Mouse (Mus musculus) adrenal gland, adult 18-20 months (tissue): ENCODE measurements around the gene S100a1. TPM values are rescaled to one million over a fixed set of nuclear protein-coding genes. Genes with fewer than 3 reads are reported as not detected.
A peak's percentile ranks its signal among the peaks of the same experiment; 100 is the strongest.

Source experiments
- DNase-seq, 2 experiments: peaks; one replicate each; pipeline ENCODE4 v3.0.0; 2021 to 2022; ENCODE audit warnings: low spot score in 2 of 2
- long read RNA-seq, 2 experiments: library from polyadenylated mRNA; stranded (forward); transcript quantifications; one replicate each; pipeline ENCODE4 v2.0.0; 2021
- total RNA-seq, 2 experiments: library from RNA; stranded (reverse); gene quantifications; 1 replicate in 1 of 2; 2 replicates in 1 of 2; pipeline ENCODE4 v1.2.3; 2021

Gene S100a1
- total RNA-seq = 100 to 1,000 TPM; 141 to 298 TPM
- long read RNA-seq, experiment 1, transcript S100a1-201 (3 exons, 677 nt) = major isoform, 54 of 55 reads
- long read RNA-seq, experiment 1, partial matches to known transcripts = 1 of 55 reads
- long read RNA-seq, experiment 1, other reads (novel, unspliced or antisense) = 0 of 55 reads
- long read RNA-seq, experiment 2, transcript S100a1-201 (3 exons, 677 nt) = major isoform, 122 of 131 reads
- long read RNA-seq, experiment 2, partial matches to known transcripts = 7 of 131 reads
- long read RNA-seq, experiment 2, other reads (novel, unspliced or antisense) = 0 of 131 reads

DNA sequence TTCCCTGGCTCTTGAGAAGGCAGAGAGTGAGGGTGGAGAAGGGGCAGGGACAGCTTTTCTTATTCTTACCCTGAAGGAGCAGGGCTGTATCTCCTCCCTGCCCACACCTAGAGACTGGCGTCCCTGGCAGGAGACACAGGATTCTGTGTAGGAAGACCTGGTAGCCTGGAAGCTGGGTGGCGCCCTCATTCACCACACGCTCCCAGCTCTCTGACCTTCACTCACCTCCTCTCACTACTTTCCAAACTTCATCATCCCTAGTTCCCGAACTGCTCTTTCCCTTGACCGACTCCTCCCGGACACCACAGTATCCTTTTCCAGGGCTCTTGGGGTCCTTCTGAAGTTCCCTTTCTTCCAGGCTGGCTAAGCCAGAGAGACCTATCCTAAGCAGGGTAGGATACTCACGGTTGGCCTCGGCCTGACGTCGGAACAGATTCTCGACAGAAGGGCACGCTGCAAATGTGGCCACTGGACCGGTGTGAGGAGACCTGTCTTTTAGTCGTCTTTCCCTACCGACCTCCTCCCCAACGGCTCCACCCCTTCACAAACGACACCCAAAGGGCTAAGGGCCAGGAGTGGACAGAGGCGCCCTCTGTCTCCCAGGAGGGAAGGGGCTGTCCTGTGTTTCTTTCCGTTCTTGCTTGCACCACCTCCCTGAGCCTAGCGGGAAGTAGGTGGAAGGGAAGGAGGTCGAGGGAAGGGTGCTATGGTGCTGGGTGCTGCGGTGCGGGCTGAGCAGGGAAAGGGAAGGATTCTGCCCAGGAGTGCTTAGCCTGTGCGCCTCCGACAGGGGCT, at the start of gene S100a1, which contains the start of gene S100a13:
Gene S100a1 (minus strand): TSS at position 597 of the 795 bp plus-strand sequence.
Gene S100a13 (plus strand): TSS at position 640 of the 795 bp plus-strand sequence.
- peak; percentile 63 to 68 for DNase-seq

DNA sequence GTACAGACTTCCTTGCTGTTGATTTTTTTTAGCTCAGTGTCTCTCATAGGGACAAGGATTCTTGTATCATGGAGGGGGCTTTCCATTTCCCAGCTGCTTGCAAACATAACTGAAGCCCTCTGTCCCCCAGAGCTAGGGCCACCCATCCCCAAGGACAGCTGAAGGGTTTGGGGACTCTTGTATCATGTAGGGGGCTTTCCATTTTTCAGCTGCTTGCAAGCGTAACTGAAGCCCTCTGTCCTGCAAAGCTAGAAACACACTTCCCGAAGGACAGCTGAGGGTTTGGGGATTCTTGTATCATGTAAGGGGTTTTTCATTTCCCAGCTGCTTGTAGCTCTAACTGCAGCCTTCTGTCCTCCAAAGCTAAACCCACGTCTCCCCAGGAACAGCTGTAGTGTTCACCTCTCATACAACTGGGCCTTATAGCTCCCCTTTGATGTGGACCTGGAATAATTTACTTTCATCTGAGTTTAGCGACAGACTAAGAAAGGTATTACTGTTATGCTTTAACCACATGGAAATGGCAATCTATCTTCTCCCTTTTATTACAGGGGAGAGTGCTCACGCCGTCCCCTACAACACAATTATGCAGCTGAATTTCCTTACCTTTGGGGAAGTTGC, 45.9 kb upstream of the S100a1 start, which contains the start of gene S100a3:
Gene S100a3 (plus strand): TSS at position 571 of the 621 bp plus-strand sequence.
- no peak for DNase-seq

DNA sequence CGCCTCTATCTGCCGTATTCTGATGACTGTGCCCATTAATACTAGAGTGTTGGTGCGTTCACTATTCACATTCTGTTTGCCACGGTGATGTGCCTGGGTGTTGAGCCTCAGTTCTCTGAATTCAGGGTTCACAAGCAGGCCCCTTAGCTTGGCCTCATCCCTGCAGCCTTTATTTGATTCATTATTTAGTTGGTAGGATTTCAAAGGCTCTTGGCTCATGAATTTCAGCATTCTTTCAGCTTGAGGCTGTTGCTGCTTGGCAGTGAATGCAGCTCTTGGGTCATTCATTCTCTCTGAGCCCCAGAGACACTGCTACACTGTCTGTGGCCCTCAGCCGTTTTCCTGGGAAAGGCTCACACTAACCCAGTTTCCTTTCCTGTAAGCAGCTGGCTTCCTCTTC, 41.8 kb upstream of the S100a1 start:
- no peak for DNase-seq

DNA sequence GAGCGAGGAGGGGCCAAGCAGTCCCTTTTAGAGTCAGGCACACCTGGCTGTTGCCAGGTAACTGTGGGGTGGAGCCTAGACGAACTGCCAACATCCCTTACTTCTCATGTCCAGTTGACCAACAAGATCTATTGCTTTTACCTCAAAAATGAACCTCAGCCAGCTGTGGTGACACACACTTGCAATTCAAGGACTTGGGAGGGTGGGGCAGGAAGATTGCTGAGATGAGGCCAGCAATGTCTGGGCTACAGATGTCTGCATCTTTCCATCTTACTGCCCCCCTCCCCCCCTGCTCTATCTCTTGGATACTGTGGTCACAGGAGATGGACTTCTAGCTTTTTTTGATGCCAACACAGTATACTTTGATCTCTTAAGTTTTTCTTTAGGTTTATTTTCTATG, 38.0 kb upstream of the S100a1 start:
- DNase-seq = no peak

DNA sequence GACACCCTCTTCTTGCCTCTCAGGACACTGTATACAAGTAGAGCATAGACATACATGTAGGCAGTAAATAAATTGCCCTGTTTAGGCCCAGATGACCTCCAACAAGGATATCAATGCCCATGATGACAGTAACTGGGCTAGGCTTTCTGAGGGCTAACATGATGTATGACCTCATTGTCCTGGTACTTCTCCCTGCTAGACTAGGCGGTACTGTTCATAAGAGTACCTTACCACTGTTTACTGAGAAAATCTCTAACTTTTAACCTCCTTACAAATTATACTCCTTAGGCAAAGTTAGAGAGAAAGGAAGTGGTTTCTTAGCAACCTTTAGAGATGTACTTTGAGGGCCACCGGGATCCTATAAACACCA, 36.2 kb upstream of the S100a1 start:
- DNase-seq = no peak

DNA sequence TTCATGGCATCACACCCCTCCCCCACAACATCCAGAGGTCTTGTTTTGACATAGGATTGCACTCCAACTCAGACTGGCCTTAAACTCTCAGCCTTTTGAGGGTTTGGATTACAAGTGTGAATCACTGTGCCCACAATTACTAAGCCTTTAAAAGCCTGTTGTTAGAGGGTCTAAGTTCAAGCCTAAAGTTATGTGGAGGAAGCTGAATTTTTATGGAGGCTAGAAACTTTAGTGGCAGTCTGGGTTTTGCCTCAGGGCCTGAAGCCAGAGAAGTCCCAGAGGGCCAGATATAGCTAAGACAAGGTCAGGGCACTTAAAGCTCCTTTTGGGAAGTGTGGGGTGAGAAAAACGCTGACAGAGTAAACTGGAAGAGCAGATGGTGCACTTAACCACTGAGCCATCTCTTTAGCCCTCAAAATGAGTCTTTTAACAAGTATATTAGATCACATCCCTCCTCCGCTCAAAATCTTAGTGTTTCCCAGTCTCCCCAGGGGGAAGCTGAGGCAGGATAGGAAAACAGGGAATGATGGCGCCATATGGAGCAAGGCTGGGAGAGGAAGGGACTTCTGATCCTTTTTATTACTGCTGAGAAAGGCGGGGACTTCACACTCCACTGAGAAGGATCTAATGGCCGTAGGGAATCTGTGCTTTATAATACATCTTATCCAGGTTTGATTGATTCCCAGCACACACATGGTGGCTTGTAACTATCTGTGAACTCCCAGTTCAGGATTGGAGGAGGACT, 35.7 kb upstream of the S100a1 start:
- DNase-seq = no peak

DNA sequence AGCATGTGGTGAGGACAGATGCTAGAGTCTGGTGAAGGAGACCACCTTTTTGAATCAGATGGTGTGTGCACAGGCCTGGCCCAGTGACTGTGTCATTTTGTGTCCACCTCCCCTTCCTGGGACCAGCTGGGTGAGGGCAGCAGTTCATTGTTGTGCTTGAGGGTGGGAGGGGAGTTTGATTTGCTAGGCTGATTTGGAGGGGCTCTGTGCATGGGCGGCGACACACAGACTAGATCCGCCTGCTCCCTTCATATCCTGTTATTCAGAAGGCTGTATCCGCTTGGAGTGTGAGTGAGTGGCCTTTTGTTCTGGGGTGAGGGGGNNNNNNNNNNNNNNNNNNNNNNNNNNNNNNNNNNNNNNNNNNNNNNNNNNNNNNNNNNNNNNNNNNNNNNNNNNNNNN, 26.7 kb upstream of the S100a1 start:
- no peak for DNase-seq

DNA sequence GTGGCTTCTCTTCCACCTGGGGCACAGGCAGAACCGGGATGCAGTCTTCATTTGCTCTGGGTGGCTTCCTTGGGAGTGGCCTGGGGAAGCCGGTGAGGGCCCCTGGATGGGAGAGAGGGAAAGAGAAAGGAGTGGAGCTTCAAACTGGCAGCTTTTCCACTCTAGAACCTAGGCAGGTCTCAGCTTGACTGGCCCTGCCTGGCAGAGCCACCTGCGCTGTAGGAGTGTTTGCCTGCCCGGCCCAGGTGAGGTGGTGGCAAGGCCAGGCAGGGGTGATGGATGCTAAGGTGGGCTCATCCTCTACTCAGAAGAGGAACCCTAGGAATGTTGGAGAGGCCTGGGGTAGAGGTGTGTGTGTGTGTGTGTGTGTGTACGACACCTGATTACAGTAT, 23.7 kb upstream of the S100a1 start:
- no peak for DNase-seq

DNA sequence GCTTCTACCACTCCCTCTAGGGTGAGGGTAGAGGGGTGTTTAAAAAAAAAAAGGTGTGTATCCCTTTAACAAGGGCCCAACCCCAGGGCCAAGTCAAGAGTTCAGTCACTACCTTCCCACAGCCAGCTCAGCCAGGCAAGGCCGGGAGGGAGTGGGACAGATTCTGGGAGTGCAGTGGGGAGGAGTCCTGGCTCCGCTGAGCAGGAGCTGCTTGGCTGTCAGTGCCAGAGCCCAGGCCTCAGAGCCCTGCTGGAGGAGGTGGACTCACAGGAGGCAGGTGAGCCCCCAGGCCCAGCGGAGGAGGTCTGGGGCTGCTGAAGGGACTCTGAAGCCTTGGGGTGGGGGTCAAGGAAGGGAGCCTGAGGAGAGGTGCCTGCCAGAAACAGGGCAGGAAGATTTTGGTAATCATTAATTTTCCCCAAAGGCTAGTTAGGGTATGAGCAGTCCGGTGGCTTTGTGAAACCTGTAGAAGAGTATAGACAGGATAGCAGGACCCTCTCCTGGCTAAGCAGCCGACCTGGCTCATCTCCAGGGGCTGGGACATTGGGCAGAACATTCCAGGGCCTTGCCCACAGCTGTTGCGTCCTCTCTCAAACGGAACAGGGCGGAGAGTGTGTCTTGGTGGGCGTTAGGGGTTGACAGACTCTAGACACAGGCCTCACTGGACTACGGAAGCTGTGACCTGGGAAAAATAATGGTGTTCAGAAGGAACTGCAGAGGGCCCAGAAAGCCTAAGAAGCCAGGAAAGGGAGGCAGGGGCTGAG, 23.1 kb upstream of the S100a1 start, which contains the start of gene S100a16:
Gene S100a16 (plus strand): TSS at position 114 of the 764 bp plus-strand sequence.
- DNase-seq = peak; percentile 51 to 55

DNA sequence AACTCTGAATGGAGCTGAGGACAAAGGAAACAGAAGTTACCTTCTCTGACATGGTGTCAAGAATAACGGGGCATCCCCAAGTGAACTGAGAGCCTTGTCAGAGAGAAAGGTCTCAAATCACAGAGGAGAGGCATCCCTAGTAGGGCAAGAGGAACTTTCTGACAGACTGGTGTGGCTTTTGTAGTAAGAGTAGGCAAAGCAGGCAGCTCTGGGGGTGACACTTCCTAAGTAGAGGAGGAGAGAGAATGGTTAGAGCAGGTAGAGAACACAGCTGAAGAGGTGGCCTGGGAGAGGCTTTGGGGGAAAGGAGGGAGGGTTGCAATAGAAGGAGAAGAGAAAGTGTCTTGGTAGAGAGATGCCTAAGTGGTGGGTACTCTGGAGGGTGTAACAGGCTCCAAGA, 21.3 kb upstream of the S100a1 start:
- DNase-seq = no peak

DNA sequence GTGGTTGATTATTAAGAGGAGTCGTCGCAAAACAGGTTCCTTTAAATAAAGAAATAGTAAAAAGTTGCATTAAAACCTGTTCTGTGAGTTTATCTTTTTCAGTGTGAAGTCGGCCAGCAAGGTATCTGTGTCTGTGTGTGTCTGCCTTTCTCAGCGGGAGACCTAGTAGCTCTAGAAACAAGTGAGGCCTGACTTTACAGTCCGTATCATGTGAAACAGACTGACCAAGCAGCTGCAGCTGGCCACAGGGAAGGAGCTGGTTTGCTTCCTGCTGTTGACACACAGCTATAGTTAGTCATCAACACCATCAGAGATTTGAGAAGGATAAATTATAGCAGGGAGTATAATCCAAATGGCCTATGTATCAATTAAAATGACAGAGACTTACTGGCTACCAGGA, 17.5 kb upstream of the S100a1 start:
- DNase-seq = no peak

DNA sequence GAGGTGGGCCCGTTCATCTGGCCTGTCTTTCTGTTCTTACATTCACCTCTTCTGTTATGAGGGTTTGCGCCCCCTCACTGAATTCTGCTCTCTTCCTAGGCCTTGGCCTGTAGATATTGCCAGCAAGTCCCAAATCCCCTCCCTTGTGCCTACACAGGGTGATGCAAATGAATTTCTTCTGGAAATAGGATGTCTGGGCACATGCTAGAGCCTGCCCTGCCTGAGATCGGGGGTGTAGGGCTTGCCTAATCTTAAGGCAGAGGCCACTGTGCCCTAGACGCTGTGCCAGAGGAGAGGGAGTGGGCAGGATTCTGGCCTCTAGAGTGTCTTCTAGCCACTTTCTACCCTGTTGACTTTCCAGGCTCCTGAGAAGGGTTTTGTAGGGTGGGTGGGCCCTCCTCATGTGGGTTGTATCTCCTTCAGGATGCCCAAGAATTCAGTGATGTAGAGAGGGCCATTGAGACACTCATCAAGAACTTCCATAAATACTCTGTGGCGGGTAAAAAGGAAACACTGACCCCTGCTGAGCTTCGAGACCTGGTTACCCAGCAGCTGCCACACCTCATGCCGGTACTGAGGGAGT, 13.2 kb upstream of the S100a1 start:
- DNase-seq = no peak

DNA sequence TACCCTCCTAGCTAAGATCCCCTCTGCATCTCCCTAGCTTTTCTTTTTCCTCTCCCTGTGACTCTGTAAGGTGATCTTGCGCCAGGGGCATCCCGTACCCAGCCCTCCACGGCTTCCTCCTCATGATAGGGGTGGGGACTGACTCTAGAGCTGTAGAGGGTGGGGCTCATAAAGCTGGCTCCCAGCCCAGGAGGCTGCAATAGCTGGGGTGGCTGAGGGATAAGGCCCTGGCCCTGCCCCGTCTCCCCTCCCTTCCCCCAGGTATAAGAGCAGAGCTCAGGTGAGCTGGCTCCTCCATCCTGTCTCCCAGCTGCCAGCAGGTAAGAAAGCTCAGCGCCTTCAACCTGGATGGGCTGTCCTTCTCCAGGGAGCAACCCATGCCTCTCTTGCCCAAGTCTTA, 12.4 kb upstream of the S100a1 start, which contains the start of gene S100a14:
Gene S100a14 (plus strand): TSS at position 277 of the 400 bp plus-strand sequence.
- no peak for DNase-seq

DNA sequence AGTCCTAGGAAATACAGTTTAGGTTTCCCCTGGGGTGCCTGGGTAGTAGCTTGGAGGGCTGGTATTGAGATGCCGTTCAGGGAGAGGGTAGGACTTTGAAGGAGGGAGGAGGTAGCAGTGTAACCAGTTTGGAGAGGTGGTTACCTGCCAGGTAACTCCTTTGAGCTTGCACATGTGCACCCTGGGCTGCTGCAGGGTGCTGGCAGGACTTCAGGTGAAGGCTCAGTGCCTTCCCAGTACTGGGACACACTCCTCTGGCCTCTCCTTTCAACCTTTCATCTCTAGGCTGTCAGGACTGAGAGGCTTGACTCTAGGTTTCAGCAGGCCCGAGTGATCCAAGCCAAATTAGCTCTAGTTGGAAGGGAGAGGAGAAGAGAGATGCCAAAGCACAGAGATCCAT, 11.9 kb upstream of the S100a1 start:
- DNase-seq = no peak

DNA sequence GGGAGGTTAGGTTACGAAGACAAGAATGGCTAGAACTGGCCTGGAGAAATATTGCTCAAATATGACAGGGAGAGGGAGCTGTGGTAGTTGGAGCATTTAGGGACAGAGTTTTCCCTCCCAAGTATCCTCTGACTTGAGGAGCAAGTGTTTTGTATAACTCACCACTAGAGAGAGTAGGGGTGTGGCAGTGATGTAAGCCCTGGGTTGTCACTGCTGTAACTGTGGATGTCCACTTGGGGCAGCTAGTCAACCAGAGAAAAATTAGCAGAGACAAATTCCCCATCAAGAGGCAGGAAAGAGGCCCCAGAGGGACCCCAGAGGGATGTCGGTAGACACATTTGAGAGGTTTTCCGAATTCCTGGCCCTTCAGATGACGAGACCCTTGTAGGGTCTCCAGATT, 11.2 kb upstream of the S100a1 start:
- DNase-seq = no peak

DNA sequence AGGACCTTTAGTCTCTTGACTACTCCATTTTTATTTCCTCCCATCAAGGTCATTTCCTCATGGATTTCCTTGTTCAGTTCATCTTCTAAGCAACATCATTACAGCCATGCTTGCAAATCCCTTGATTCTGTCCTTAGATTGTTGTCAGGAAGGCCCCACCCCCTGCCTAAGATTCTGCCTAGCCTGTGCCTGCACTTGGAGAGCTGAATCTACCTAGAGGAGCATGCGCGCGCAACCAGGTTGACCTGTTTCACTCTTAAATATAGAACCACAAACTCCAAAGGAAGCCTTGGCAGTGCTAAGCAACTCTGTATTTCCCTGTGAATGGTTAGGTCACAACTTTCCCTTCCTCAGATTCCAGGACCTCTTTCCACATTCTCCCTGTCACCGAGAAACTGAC, 3.5 kb upstream of the S100a1 start:
- DNase-seq = no peak

DNA sequence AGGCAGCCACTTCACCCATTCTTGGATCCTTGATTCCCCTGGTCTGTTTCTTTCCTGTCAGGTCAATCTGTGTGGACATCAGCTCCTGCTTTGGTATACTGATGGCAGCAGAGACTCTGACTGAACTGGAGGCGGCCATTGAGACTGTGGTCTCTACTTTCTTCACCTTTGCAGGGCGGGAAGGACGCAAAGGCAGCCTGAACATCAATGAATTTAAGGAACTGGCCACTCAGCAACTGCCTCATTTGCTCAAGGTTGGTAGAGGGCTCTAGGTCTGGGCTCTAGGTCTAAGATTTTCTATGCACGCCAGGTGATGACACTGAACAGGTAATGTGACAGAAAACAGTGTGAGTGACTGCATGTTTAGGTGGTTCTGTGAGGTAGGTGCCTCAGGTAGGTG, 1.6 kb upstream of the S100a1 start:
- DNase-seq = no peak

DNA sequence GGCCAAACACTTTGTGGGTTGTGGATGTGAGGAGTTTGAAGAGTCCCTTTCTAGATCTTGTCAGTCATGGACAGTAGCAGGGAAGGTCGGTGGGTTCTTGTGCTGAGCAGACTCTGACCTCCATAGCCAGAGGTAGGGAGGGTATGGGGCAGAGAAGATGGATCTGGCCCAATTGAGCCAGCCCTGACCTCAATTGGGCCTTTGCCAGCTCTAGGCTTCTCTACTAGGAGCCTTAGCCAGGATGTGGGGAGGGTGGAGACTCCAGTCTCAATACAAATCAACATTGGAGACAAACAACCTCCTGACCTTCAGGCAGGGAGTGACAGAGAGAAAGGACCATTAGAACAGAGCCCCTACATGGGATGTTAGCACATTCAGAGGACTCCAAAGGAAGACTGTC, 1.1 kb upstream of the S100a1 start:
- peak; percentile 18 to 40 for DNase-seq

DNA sequence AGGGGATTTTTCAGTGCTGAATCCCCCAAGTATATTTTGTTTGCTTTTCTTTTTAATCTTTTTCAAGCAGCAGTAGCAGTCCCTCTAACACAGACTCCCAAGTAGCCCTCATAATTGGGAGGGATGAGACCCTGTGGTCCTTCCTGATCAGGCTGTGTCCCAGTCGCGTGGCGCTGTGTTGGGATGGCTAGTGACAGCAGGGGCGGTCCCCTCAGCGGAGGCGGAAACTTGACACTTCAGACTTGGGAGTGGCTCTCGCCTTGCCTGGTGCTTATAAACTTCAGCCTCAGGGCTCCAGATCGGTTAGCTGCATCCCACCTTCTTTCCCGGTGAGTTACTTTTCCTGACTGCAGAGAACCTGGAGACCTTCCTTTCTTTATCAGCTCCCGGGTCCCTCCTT, 499 bp upstream of the S100a1 start:
- DNase-seq = peak; percentile 66 to 72
